Mouse (Mus musculus) gastrocnemius, postnatal 10 days (tissue): ENCODE measurements at regions not wholly inside any gene's neighbourhood (a gene's known extent, or its start where the extent isn't known, plus 50 kb on each side); places are given as distances from the start of the nearest gene placed in this dataset.

Experiments used
- DNase-seq: peaks from one replicate; pipeline ENCODE4 v3.0.0; 2021; ENCODE audit warnings: mixed read lengths

GRCm38 (mm10) chr1:12334186-12334585, 920.3 kb downstream of the A830018L16Rik start:
- DNase-seq: no peak

- DNase-seq: no peak
Measured at GRCm38 (mm10) chr1:12344726-12345438, 931.0 kb downstream of the A830018L16Rik start.

GRCm38 (mm10) chr1:12345439-12345819, 931.5 kb downstream of the A830018L16Rik start:
- no peak for DNase-seq

GRCm38 (mm10) chr1:12354531-12354930, 940.6 kb downstream of the A830018L16Rik start:
- DNase-seq: no peak

- DNase-seq: no peak
Measured at GRCm38 (mm10) chr1:12367872-12368271, 954.0 kb downstream of the A830018L16Rik start.

- DNase-seq: no peak
Measured at GRCm38 (mm10) chr1:12372968-12373367, 959.1 kb downstream of the A830018L16Rik start.

- peak; percentile 16 for DNase-seq
Measured at GRCm38 (mm10) chr1:12398146-12398884, 984.4 kb downstream of the A830018L16Rik start.

GRCm38 (mm10) chr1:12405391-12406270, 991.7 kb downstream of the A830018L16Rik start:
- DNase-seq: no peak

GRCm38 (mm10) chr1:12409738-12410523, 996.0 kb downstream of the A830018L16Rik start:
- DNase-seq: no peak

GRCm38 (mm10) chr1:12410524-12410886, 996.6 kb downstream of the A830018L16Rik start:
- DNase-seq: no peak

- DNase-seq: no peak
Measured at GRCm38 (mm10) chr1:12424510-12424909, 1010.6 kb downstream of the A830018L16Rik start.

GRCm38 (mm10) chr1:12437894-12438293, 1024.0 kb downstream of the A830018L16Rik start:
- no peak for DNase-seq

- DNase-seq: no peak
Measured at GRCm38 (mm10) chr1:12466255-12466654, 1052.3 kb downstream of the A830018L16Rik start.

GRCm38 (mm10) chr1:12478983-12479763, 1065.3 kb downstream of the A830018L16Rik start:
- DNase-seq: no peak

- no peak for DNase-seq
Measured at GRCm38 (mm10) chr1:12500442-12500841, 1086.5 kb downstream of the A830018L16Rik start.

GRCm38 (mm10) chr1:12507997-12508396, 1094.1 kb downstream of the A830018L16Rik start:
- DNase-seq: no peak

- no peak for DNase-seq
Measured at GRCm38 (mm10) chr1:12510129-12510816, 1096.4 kb downstream of the A830018L16Rik start.

GRCm38 (mm10) chr1:12519601-12520000, 1105.7 kb downstream of the A830018L16Rik start:
- DNase-seq: no peak

GRCm38 (mm10) chr1:12555859-12556258, 1142.0 kb downstream of the A830018L16Rik start:
- no peak for DNase-seq

- DNase-seq: no peak
Measured at GRCm38 (mm10) chr1:12571755-12572358, 1158.0 kb downstream of the A830018L16Rik start.
